Mouse (Mus musculus): ENCODE measurements around the gene Acot8.

DNA sequence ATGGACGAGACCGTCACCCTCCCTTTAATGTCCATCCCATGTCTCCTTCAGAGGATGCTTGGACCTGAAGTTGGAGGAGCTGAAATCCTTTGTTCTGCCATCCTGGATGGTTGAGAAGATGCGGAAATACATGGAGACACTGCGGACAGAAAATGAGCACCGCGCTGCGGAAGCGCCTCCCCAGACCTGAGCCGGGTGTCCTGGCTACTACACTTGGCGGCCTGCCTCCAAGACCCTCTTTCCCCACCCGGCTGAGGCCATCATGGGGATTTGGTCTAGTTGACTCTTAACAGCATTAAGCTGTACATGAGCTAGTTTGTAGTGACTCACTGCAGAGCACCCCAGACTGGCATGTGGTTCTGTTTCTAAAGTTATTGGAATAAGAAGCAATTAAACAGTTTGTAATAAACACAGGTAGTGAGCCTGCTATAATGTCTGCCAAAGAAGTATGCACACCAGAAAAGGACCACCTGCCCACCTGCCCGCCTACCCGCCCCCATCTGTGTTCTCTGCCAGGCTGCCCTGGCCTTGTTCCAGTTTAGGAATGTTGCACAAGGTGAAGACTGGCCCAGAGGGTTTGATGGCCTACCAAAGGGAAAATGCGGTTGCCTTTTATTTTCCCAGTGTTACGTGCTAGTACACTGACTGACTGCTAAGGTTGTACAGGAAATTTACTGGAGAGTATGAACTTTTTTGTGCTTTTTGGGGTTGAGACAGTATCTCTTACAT lies 36.7 kb downstream of the Acot8 start:
- TF ChIP-seq TAL1 (conservative IDR thresholded peaks at IDR 0.05; ENCODE audit: low read depth, low read length) (no peak), CTCF (IDR thresholded peaks at IDR 0.05; ENCODE audit: low read depth, low read length) (no peak)
